Mouse (Mus musculus): ENCODE results near the gene Mfn2.

- no peak for TF ChIP-seq CTCF (IDR thresholded peaks at IDR 0.05; ENCODE audit: low read depth, low read length)
- no peak for TF ChIP-seq POLR2A (IDR thresholded peaks at IDR 0.05; ENCODE audit: borderline replicate concordance, low read depth, low read length)
Observed at GRCm38 (mm10) chr4:147869238-147869637, 35.3 kb downstream of the Mfn2 start.
